Mouse (Mus musculus): ENCODE measurements around the gene Slc9a5. TPM values are rescaled to one million over a fixed set of nuclear protein-coding genes. Genes with fewer than 3 reads are reported as not detected.

Slc9a5 gene
- 0.10 TPM for polyA plus RNA-seq (2017; shearing (Covaris generic))

DNA sequence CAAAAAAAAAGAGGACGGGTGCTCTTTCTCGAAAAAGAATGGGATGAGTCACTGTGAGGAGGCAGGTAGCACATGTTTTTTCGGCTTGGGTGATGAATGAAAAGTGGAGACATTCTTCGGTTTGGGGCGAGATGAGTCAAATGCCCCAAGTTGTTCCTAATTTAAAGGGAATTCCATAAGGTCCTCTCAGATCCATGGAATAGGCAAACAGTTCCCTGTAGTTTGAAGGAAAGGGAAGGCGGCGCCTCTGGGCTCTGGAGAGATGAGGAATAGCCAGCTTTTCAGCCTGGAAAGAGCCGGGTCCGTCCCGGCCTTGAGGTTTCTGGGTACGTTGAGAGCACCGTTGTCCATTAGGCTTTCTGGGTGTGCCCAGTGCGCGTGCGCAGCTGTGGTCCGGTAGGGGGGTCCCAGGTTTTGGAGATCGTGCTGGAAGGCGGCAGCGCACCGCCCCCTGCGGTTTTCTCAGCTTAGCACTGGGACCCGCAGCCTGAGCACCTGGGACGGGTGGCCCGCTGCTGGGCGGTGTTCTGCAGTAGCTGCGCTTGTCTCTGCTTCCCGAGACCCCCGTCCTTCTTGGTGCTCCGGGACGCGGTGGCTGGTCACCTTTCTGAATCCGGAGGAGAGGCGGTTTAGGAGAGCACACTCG is at the start of gene Slc9a5:
Gene Slc9a5, plus strand, starts transcription at position 394 of the 646 bp plus-strand sequence.

DNA sequence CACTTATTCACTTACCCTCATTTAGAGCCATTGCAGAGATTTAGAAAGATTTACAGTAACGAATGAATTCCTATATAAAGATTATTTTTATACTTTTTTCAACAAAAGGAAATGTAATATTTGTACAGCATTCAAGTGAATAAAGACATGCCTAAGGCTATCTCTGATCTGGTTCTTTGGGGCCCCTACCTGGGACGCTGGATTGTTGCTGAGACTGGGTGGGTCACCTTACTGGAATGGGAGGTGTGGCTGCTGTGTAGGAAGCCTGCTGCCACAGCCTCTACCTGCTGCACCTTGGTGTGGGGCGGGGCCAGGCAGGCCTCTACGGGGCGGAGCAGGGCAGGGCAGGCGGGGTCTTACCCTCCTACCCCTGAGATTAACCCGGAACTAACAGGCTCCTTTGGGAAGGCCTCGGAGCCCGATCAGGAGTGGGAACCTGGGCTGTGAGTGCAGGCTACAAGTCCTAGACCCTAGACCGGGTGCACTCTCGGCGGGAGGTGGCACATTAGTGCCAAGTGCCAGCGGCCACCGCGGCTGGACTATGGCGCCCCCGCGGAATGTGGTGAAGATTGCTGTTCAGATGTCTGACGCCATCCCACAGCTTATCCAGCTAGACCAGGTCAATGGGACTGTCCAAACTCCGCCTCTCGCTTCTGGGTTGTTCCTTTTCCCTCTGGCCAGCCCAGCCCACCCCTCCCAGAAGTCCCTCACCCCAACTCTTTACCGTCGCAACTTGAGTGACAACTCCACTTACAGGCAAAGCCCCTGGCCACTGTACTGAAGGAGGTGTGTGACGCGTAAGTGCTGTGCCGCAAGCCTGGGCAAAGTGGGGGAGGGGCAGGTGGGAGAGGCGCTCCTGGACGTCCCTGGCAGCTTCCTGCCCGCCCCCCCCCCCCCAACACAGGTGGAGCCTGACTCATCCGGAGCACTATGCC is 43.2 kb upstream of the Slc9a5 start, which contains the start of gene Elmo3:
Gene Elmo3, plus strand, starts transcription at position 391 of the 935 bp plus-strand sequence.

DNA sequence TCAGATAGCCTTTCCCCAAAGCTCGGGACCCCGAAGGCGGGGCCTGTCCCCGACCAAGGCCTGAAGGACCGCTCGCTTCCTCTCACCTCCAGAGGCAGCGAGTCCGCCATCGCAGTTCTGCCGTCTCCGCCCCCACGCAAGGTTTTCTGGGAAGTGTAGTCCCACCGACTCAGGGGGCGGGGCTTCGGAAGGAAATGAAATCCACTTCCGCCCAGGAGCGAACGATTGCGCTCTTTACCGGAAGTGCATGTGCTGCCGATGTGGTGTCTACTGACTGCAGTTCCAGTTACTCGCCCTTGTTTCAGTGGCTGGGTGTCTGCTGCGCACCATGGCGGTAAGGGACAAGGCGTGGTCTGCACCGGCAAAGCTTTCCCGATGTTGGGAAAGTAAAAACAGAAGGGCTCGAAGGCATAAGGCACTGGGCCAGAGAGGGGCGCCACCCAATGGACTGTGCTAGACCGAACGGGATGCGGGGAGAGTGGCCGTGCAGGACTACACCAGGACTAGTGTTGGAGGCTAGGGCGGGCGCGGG is 22.4 kb upstream of the Slc9a5 start, which contains the start of the genes Lrrc29 and Tmem208:
Gene Lrrc29, minus strand, starts transcription at position 138 of the 532 bp plus-strand sequence.
Gene Tmem208, plus strand, starts transcription at position 214 of the 532 bp plus-strand sequence.

DNA sequence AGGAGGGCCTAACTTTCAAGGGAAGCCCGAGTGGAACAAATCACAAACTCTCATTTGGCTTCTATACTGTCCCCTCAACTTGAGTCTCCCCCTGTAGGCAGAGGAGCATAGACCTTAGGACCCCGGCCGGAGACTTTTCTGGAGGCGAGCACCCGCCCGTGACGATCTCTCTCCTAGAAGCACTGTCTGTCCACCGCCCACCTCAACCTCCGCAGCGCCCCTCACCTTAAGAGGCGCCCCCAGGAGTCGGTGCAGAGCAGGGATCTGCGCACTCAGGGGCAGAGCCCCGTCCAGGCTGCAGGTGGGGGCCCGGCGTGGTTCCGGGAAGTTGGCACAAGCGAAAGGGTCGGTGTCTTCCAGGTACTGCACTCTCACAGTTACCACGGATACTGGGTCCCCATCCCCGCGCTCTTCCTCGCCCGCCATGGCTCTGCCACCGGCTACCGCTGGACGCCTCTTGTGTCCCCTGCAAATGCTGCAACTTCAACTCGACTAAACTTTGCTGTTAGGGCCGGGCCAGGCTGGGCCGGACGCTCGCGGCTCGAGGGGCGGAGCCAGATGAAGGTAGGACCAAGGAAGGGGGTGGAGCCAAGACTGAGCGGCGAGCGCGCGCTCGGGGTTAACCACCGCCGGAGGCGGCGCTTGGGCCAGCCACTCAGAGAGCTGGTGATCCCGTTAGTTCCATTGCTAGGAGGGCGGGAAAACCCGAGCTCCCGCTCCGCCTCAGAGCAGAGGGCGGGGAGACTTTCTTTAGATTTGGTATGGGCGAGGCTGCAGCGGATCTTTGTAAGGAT is 1.0 kb upstream of the Slc9a5 start, which contains the start of gene Fhod1:
Gene Fhod1, minus strand, starts transcription at position 526 of the 794 bp plus-strand sequence.

DNA sequence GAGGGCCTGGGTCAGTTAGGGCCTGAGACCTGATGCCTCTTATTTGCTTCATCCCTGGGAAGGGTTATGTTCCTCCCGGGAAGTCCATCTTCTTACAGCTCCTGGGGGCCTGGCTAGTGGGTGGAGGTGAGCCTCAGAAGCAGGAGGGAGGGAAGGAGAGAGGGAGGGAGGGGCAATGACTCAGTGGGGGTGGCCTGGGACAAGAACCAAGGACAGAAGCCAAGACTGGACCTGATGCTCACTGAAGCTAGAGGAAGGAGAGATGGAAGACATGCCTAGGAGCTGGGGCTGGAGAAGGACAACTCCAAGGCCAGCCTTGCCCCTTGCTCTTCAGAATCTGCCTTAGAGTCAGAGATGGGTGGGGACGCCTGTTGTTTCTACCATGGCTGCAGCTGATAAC is 24.4 kb downstream of the Slc9a5 start, which contains the start of gene Plekhg4:
Gene Plekhg4, plus strand, starts transcription at position 243 of the 400 bp plus-strand sequence.

DNA sequence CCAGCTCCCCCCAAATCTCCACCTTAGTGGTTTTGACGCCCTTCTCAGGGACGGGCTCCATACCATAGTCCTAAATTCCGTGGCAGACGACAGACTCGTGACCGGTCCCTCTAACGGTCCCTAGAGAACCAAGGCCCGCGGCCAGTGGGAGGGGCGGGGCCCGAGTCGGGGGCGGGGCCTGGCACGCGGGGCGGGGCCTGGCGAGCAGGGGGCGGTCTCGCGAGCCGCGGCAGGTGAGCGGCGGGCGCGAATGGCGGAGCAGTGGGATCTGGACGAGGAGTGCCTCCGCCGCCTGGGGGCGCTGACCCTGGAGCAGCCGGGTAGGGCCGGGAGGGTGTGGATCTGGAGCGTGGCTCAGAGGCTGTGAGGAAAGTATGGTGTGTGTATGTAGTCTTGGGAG is 64.7 kb downstream of the Slc9a5 start, which contains the start of the genes Kctd19 and Lrrc36:
Gene Kctd19, minus strand, starts transcription at position 112 of the 400 bp plus-strand sequence.
Gene Lrrc36, plus strand, starts transcription at position 181 of the 400 bp plus-strand sequence.

Other genes starting within 250 kb of the Slc9a5 start
- gene Ces4a, start 217.0 kb upstream of the Slc9a5 start, polyA plus RNA-seq (2017; shearing (Covaris generic)), result 0.30 TPM
- 87.2 TPM for gene Cbfb, start 178.2 kb upstream of the Slc9a5 start, polyA plus RNA-seq (2017; shearing (Covaris generic))
- gene D230025D16Rik, start 123.7 kb upstream of the Slc9a5 start, polyA plus RNA-seq (2017; shearing (Covaris generic)), result 19.5 TPM
- gene B3gnt9, start 93.7 kb upstream of the Slc9a5 start, polyA plus RNA-seq (2017; shearing (Covaris generic)), result 0.48 TPM
- gene Tradd, start 84.2 kb upstream of the Slc9a5 start, polyA plus RNA-seq (2017; shearing (Covaris generic)), result 41.6 TPM
- 12.7 TPM for gene Fbxl8, start 84.2 kb upstream of the Slc9a5 start, polyA plus RNA-seq (2017; shearing (Covaris generic))
- 0.60 TPM for gene Hsf4, start 79.0 kb upstream of the Slc9a5 start, polyA plus RNA-seq (2017; shearing (Covaris generic))
- gene Nol3, start 72.7 kb upstream of the Slc9a5 start, polyA plus RNA-seq (2017; shearing (Covaris generic)), result not detected
- gene 4931428F04Rik, start 59.0 kb upstream of the Slc9a5 start, polyA plus RNA-seq (2017; shearing (Covaris generic)), result 2.6 TPM
- gene Exoc3l, start 52.7 kb upstream of the Slc9a5 start, polyA plus RNA-seq (2017; shearing (Covaris generic)), result 3.5 TPM
- gene E2f4, start 51.2 kb upstream of the Slc9a5 start, polyA plus RNA-seq (2017; shearing (Covaris generic)), result 138 TPM
- gene Elmo3, start 43.2 kb upstream of the Slc9a5 start, polyA plus RNA-seq (2017; shearing (Covaris generic)), result 5.7 TPM
- 0.20 TPM for gene Lrrc29, start 22.6 kb upstream of the Slc9a5 start, polyA plus RNA-seq (2017; shearing (Covaris generic))
- gene Tmem208, start 22.5 kb upstream of the Slc9a5 start, polyA plus RNA-seq (2017; shearing (Covaris generic)), result 51.8 TPM
- gene Fhod1, start 890 bp upstream of the Slc9a5 start, polyA plus RNA-seq (2017; shearing (Covaris generic)), result 0.50 TPM
- 0.89 TPM for gene Plekhg4, start 24.4 kb downstream of the Slc9a5 start, polyA plus RNA-seq (2017; shearing (Covaris generic))
- 0.29 TPM for gene Kctd19, start 64.7 kb downstream of the Slc9a5 start, polyA plus RNA-seq (2017; shearing (Covaris generic))
- gene Lrrc36, start 64.7 kb downstream of the Slc9a5 start, polyA plus RNA-seq (2017; shearing (Covaris generic)), result not detected
- gene Tppp3, start 122.7 kb downstream of the Slc9a5 start, polyA plus RNA-seq (2017; shearing (Covaris generic)), result 0.99 TPM
- 5.9 TPM for gene Zdhhc1, start 148.1 kb downstream of the Slc9a5 start, polyA plus RNA-seq (2017; shearing (Covaris generic))
- gene Hsd11b2, start 169.9 kb downstream of the Slc9a5 start, polyA plus RNA-seq (2017; shearing (Covaris generic)), result 0.96 TPM
- 62.3 TPM for gene Atp6v0d1, start 217.2 kb downstream of the Slc9a5 start, polyA plus RNA-seq (2017; shearing (Covaris generic))